Mouse (Mus musculus): ENCODE data around the gene Pofut1.

DNA sequence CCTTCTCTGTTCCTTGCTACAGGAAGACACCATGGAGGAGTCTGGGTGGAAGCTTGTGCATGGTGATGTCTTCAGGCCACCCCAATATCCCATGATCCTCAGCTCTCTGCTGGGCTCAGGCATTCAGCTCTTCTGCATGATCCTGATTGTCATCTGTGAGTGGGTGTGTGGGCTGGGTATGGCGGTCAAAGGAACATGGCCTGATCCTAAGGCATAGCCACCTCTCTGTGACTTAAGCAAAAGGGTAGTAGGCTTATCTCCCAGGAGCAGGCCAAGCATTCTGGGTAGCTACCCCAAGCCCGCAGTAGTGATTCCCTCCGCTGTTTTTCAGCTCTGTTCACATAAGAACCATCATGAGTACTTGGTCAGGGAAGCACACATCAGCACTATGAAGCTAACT lies 47.1 kb upstream of the Pofut1 start:
- no peak for TF ChIP-seq POLR2A (IDR thresholded peaks at IDR 0.05; ENCODE audit: borderline replicate concordance, extremely low read depth, low read depth, low read length)
- TF ChIP-seq CTCF (IDR thresholded peaks at IDR 0.05; ENCODE audit: insufficient read depth, low read length), result no peak

Data from lung, adult 2 months (tissue).